Mouse (Mus musculus): ENCODE results near the gene Tars2.
"Not testable (repeated sequence)": the region's sequence is repeated elsewhere in the genome, so short reads cannot be mapped to it uniquely, and the experiment has no call there.

The Tars2 gene

GRCm38 (mm10) chr3:95694808-95695703, 65.0 kb downstream of the Tars2 start:
- DNase-seq (ENCODE audit: low spot score) = no peak

- DNase-seq (ENCODE audit: low spot score) = peak; percentile 48
These were observed 65.9 kb downstream of the Tars2 start for GRCm38 (mm10) chr3:95693821-95694807.

- no peak for DNase-seq (ENCODE audit: low spot score)
These were observed 67.3 kb downstream of the Tars2 start for GRCm38 (mm10) chr3:95692677-95693076.

- not testable (repeated sequence) for DNase-seq (ENCODE audit: low spot score)
These were observed 69.5 kb downstream of the Tars2 start for GRCm38 (mm10) chr3:95690552-95690951.
